Mouse (Mus musculus): ENCODE data around the gene Ap3b1. TPM values are rescaled to one million over a fixed set of nuclear protein-coding genes. Genes with fewer than 3 reads are reported as not detected.

Gene Ap3b1
- polyA plus RNA-seq, 1 experiment from 2014 or later = 16.4 TPM

DNA sequence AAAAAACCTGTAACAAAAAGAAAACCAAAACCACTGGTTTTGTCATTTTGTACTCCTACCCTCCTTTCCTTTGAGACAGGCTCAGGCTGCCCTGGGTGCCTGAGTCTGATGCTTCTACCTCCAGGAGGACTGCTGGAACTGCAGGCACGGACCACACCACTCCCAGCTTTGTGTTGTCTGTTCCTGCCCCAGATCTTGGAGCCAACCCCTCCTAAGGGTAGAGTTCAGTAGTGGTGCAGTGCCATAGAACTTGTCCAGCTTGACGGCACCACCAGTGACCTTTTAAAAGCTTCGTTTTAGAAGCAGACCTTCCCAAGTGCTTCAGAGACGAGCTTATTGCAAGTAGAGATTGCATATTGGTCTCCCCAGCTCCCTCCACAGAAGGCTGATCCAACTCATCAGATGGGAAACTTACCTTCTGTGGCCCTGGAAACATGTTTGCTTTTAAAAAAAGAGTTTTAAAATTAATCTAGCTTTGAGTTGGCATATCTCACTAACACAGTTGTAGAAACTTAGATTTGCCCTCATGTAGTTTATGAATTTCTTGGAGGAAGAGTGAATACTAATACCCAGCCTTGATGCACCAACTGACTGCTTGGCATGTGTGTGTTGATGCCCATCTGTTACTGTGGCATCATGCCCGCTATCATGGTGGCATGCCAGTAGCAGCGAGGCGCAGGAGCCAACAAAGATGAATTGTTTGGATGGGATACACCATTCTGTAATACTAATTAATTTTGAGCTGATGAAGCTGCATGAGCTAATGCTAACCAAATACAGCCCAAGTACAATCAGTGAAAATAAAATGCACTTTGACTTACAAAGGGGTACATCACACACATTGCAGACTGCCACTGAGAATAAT lies 17.0 kb downstream of the Ap3b1 start:
- H3K36me3 ChIP-seq (replicated peaks) = peaks cover 7% of the 10 kb centered on the region; the same call in 1 of the 2 replicates
- H3K27ac ChIP-seq (replicated peaks) = no peak overlapping the region
- no peaks in the 10 kb centered on the region for H3K27me3 ChIP-seq
- no peak overlapping the region for H3K9ac ChIP-seq
- no peak overlapping the region for H3K4me3 ChIP-seq (replicated peaks)
- WGBS (ENCODE audit: insufficient replicate concordance) = 70% methylated on average over 7 of the region's 7 CpGs
- peaks cover 3% of the 10 kb centered on the region; the same call in 1 of the 2 replicates for H3K4me1 ChIP-seq (replicated peaks)
- H3K4me2 ChIP-seq = no peak overlapping the region
- H3K9me3 ChIP-seq (replicated peaks) = no peaks in the 10 kb centered on the region
- ATAC-seq (ENCODE audit: insufficient read depth) = no peak

DNA sequence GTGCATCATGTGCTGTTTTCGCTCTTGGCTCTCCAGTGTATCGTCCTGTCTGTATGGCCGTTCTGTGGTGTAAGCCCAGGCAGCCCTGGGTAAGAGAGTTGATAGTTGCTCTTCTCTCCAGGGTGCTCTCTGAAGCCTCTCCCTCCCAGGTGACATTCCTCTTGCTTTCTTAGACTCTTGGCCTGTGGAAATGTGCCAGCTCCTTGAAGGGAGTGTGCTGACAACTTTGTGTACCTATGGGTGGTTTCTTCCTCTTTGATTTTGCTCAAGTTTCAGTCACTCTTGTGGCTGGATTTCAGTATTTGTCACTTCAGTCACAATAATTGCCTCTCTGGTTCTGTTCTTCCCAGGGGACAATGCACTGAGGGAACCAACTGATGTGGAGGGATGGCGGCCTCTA lies 20.2 kb downstream of the Ap3b1 start:
- Histone ChIP-seq H3K36me3 (replicated peaks) (no peaks in the 10 kb centered on the region; the same call in 1 of the 2 replicates), H3K27ac (replicated peaks) (no peak overlapping the region), H3K4me2 (no peak overlapping the region), H3K4me1 (replicated peaks) (peaks cover 5% of the 10 kb centered on the region; the same call in 1 of the 2 replicates), H3K9me3 (replicated peaks) (no peaks in the 10 kb centered on the region), H3K4me3 (replicated peaks) (no peak overlapping the region), H3K27me3 (no peaks in the 10 kb centered on the region), H3K9ac (no peak overlapping the region)
- WGBS (ENCODE audit: insufficient replicate concordance) = 80% methylated on average over 4 of the region's 4 CpGs
- ATAC-seq (ENCODE audit: insufficient read depth) = no peak

DNA sequence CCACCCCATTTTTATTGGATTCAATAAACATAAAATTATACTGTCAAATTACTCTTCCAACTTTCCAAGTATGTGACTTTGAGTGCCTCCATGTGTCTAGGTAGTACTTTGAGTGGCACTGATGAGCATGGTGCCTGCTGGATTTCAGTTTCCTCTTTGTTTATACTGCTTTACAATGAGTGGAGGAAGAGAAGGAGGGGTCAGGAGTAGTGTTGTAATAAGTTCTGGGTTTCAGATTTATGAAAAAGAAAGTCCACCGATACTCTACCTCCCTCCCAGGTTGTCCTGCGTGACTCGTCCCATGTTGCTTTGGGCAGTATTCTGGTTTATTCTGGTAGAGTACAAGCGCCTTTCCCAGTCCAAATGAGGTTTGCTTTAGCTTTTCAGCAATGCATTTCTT lies 22.7 kb downstream of the Ap3b1 start:
- Histone ChIP-seq H3K4me1 (replicated peaks) (peaks cover 5% of the 10 kb centered on the region; the same call in 1 of the 2 replicates), H3K36me3 (replicated peaks) (no peaks in the 10 kb centered on the region), H3K27ac (replicated peaks) (no peak overlapping the region), H3K9me3 (replicated peaks) (no peaks in the 10 kb centered on the region), H3K27me3 (no peaks in the 10 kb centered on the region), H3K4me2 (peak overlapping the region; percentile 44), H3K4me3 (replicated peaks) (no peak overlapping the region), H3K9ac (no peak overlapping the region)
- ATAC-seq (ENCODE audit: insufficient read depth) = no peak
- 42% methylated on average over 4 of the region's 4 CpGs for WGBS (ENCODE audit: insufficient replicate concordance)

DNA sequence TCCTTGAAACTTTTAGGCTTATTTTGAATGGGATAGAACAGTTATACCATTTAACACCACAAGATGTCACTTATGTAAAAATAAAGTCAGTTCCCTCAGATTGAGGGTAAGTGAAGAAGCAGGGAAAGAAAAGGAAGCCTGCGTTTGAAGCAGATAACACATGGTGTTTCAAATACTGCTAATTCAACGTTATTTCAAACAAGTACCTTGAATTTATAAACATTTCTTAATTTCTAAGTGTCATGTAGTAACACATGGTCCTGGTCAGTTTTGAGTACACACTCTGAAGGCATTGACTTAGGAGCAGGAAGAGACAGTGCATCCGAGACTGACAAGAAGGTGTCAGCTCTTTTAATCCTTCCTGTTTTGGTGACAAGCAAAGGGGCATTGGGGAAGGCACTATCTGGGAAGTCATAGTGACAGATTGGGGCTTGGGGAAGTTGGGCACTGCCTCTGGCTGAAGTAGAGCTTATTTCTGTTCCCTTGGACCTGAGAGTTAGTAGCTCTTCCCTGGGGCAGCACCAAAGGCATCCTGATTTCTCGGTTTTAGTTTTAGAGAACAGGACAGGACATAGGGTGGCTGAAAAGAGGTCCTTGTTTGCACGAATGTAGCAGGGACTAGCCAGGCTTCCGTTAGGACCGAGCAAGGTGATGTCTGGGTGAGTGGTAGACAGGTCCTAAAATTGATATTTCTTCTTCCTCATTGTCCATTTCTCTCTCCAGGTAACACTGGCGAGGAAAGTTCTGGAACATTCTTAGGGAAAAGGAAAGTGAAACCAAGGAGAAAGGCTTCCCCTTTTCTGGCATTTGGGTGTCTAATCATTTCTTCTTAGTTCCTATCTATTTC lies 23.3 kb downstream of the Ap3b1 start:
- Histone ChIP-seq H3K27me3 (no peaks in the 10 kb centered on the region), H3K4me3 (replicated peaks) (peak overlapping the region; percentile 30), H3K9me3 (replicated peaks) (no peaks in the 10 kb centered on the region), H3K27ac (replicated peaks) (no peak overlapping the region), H3K4me2 (peak overlapping the region; percentile 44), H3K9ac (no peak overlapping the region), H3K4me1 (replicated peaks) (peaks cover 5% of the 10 kb centered on the region; the same call in 1 of the 2 replicates), H3K36me3 (replicated peaks) (no peaks in the 10 kb centered on the region)
- ATAC-seq (ENCODE audit: insufficient read depth) = no peak
- WGBS (ENCODE audit: insufficient replicate concordance) = 35% methylated on average over 8 of the region's 8 CpGs

DNA sequence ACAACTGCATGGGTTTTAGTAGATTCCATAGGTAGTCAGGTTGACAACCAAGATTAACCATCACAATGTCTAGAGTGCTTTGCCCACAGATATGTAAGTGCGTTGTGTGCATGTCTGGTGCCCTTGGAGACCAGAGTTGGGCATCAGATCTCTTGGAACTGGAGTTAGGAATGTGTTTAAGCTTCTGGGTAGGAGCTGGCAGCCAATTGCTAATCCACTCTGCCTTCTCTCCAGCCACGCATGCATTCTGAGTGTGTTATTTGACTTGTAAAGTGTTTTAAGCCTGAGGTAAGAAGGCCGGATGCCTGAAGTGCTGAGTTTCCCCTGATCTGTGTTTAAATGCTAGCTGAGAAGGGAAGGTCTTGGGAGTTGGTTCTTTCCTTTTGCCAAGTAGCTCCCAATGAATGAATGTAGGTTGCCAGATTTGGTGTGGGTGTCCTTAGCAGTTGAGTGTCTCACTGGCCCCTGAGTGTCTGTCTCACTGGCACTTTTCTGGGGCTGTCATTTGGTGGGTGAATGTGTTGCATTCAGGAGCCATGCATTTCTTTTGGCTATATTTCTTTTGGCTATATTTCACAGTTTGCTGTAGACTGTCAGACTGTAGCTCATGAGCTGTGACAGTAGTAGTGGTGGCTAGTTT lies 26.3 kb downstream of the Ap3b1 start:
- Histone ChIP-seq H3K27me3 (no peaks in the 10 kb centered on the region), H3K4me3 (replicated peaks) (no peak overlapping the region), H3K27ac (replicated peaks) (no peak overlapping the region), H3K9me3 (replicated peaks) (no peaks in the 10 kb centered on the region), H3K36me3 (replicated peaks) (no peaks in the 10 kb centered on the region), H3K4me2 (no peak overlapping the region), H3K4me1 (replicated peaks) (peaks cover 10% of the 10 kb centered on the region; the same call in 1 of the 2 replicates), H3K9ac (no peak overlapping the region)
- no peak for ATAC-seq (ENCODE audit: insufficient read depth)
- 74% methylated on average over 3 of the region's 3 CpGs for WGBS (ENCODE audit: insufficient replicate concordance)

DNA sequence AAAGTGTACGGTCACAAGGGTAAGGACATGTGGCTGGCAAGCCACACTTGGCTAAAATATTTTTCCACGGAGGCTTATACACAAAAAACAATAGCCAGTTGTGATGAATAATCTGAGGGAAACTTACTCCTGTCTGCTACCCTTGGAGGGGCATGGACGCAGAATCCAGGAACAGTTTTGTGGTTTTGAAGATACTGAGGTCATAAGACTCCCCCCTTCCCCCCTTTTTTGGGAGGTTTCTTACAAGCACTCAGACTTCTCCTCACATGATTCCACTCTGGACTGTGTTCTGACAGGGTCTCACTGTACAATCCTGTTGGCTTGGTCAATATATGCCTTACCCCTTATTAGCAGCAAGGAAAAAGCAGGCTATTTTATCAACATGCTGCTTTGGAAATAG lies 29.8 kb downstream of the Ap3b1 start:
- Histone ChIP-seq H3K4me3 (replicated peaks) (no peak overlapping the region), H3K27ac (replicated peaks) (no peak overlapping the region), H3K4me1 (replicated peaks) (peaks cover 5% of the 10 kb centered on the region; the same call in 1 of the 2 replicates), H3K9me3 (replicated peaks) (no peaks in the 10 kb centered on the region), H3K4me2 (no peak overlapping the region), H3K36me3 (replicated peaks) (peaks cover 14% of the 10 kb centered on the region), H3K9ac (no peak overlapping the region), H3K27me3 (no peaks in the 10 kb centered on the region)
- ATAC-seq (ENCODE audit: insufficient read depth) = no peak
- WGBS (ENCODE audit: insufficient replicate concordance) = 31% methylated on average over 3 of the region's 3 CpGs

DNA sequence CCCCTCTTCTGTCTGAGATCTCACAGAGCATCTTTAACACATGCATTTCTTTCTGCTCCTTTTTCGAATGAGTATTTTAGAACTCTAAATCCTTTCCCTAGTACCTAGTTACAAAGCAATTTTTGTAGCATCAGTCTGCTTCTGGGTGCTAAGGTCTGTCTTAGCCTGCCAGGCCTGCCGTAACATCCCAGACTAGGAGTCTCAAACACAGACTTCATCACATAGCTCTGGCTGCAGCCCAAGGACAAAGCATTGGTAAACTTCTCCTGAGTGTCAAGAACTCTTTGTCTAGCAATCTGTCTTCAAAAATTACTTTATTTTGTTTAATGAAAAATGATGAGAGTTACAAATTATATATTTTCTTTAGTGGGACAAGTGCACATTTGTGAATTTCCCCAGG lies 30.8 kb downstream of the Ap3b1 start:
- 82% methylated on average over 2 of the region's 2 CpGs for WGBS (ENCODE audit: insufficient replicate concordance)
- Histone ChIP-seq H3K27ac (replicated peaks) (no peak overlapping the region), H3K4me3 (replicated peaks) (no peak overlapping the region), H3K36me3 (replicated peaks) (peaks cover 18% of the 10 kb centered on the region), H3K4me2 (no peak overlapping the region), H3K4me1 (replicated peaks) (peaks cover 5% of the 10 kb centered on the region; the same call in 1 of the 2 replicates), H3K9ac (no peak overlapping the region), H3K9me3 (replicated peaks) (no peaks in the 10 kb centered on the region), H3K27me3 (no peaks in the 10 kb centered on the region)
- ATAC-seq (ENCODE audit: insufficient read depth) = no peak

DNA sequence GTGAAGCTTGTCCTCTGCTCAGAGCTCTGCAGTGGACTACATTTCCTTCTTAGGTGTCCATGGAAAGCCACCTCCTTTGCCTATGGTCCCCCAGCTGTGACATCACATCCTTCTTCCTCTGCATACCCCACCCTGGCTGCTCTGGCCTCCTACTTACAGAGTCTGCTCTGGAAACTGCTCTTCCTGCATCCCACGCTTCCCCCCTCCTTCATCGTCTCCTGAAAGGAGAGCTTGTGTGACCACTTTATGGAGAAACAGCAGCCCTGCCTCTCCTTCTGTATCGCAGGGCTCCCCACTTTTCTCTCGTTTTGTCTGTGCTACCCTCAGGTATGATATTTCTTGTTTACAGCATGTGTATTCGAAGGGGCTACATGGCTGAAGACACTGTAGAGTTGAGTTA lies 33.5 kb downstream of the Ap3b1 start:
- Histone ChIP-seq H3K9me3 (replicated peaks) (no peaks in the 10 kb centered on the region), H3K4me3 (replicated peaks) (no peak overlapping the region), H3K36me3 (replicated peaks) (peaks cover 38% of the 10 kb centered on the region), H3K27me3 (no peaks in the 10 kb centered on the region), H3K4me2 (no peak overlapping the region), H3K4me1 (replicated peaks) (peaks cover 5% of the 10 kb centered on the region; the same call in 1 of the 2 replicates), H3K27ac (replicated peaks) (no peak overlapping the region), H3K9ac (no peak overlapping the region)
- 73% methylated on average over 5 of the region's 5 CpGs for WGBS (ENCODE audit: insufficient replicate concordance)
- no peak for ATAC-seq (ENCODE audit: insufficient read depth)

DNA sequence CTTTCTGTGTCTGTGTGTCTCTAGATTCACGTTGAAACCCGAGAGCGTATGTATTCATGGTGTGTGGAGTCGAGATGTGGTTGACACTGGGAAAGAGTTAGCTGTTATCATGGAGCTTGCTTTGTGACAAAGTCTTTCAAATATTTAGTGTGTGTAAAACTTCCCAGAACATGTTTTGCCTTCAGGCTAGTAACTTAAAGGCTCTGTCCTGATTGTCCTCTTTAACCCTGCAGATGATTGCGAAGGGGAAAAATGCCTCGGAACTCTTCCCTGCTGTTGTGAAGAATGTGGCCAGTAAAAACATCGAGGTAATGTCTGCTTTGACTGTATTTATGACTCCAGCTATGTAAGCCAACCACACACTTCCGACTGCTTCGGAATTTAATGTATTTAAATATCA lies 35.7 kb downstream of the Ap3b1 start:
- H3K27ac ChIP-seq (replicated peaks) = no peak overlapping the region
- H3K4me1 ChIP-seq (replicated peaks) = no peaks in the 10 kb centered on the region
- no peaks in the 10 kb centered on the region for H3K9me3 ChIP-seq (replicated peaks)
- peaks cover 38% of the 10 kb centered on the region for H3K36me3 ChIP-seq (replicated peaks)
- no peaks in the 10 kb centered on the region for H3K27me3 ChIP-seq
- H3K4me2 ChIP-seq = no peak overlapping the region
- H3K4me3 ChIP-seq (replicated peaks) = no peak overlapping the region
- WGBS (ENCODE audit: insufficient replicate concordance) = 78% methylated on average over 9 of the region's 9 CpGs
- ATAC-seq (ENCODE audit: insufficient read depth) = no peak
- no peak overlapping the region for H3K9ac ChIP-seq

DNA sequence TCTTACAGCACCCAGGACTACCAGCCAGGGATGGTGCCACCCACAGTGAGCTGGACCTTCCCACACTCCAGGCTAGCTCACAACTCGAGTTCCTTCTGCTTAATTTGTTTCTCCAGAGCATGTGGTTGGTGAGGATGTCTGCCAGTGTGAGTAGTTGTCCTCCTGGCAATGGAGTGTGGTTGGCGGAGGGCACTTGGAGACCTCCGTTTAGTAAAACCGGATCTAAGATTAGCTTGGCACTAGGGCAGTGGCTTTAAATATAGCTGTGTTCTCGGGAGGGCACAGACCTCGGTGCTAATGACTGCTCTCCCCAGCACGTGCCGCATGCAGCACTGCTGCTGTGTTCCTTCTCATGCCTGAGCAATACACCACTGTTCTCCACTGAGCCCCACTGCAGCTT lies 37.0 kb downstream of the Ap3b1 start:
- H3K27me3 ChIP-seq = no peaks in the 10 kb centered on the region
- no peak for ATAC-seq (ENCODE audit: insufficient read depth)
- H3K4me3 ChIP-seq (replicated peaks) = no peak overlapping the region
- H3K9ac ChIP-seq = no peak overlapping the region
- H3K27ac ChIP-seq (replicated peaks) = no peak overlapping the region
- H3K4me1 ChIP-seq (replicated peaks) = no peaks in the 10 kb centered on the region
- peaks cover 38% of the 10 kb centered on the region for H3K36me3 ChIP-seq (replicated peaks)
- WGBS (ENCODE audit: insufficient replicate concordance) = 84% methylated on average over 8 of the region's 8 CpGs
- H3K9me3 ChIP-seq (replicated peaks) = no peaks in the 10 kb centered on the region
- no peak overlapping the region for H3K4me2 ChIP-seq
